Mouse (Mus musculus): Measurements from ENCODE around the gene B9d2. TPM values are rescaled to one million over a fixed set of nuclear protein-coding genes. Genes with fewer than 3 reads are reported as not detected.

Gene B9d2
- polyA plus RNA-seq, 1 experiment from 2014 or later, result 38.3 TPM

GRCm38 (mm10) chr7:25704716-25705364, 24.3 kb downstream of the B9d2 start:
- H3K9me3 ChIP-seq (ENCODE audit: control insufficient read depth, low read length), result no peaks in the 10 kb centered on the region
- peak; percentile 70 for ATAC-seq (ENCODE audit: low read depth)
- H3K4me2 ChIP-seq (ENCODE audit: low read depth, low read length), result peak overlapping the region; percentile 57
- H3K9ac ChIP-seq (replicated peaks; ENCODE audit: low read depth, low read length), result peak overlapping the region; percentile 42
- H3K4me1 ChIP-seq (ENCODE audit: control insufficient read depth, insufficient read depth, low read length), result no peaks in the 10 kb centered on the region
- no peak overlapping the region for H3K27ac ChIP-seq (ENCODE audit: low read depth, low read length)
- no peaks in the 10 kb centered on the region for H3K36me3 ChIP-seq (ENCODE audit: control insufficient read depth, insufficient read depth, low read length)
- WGBS, result 3% methylated on average over 36 of the region's 37 CpGs
- no peaks in the 10 kb centered on the region for H3K27me3 ChIP-seq (ENCODE audit: control insufficient read depth, insufficient read depth, low read length)
- peak overlapping the region; percentile 29 for H3K4me3 ChIP-seq (ENCODE audit: low read depth, low read length)

DNA sequence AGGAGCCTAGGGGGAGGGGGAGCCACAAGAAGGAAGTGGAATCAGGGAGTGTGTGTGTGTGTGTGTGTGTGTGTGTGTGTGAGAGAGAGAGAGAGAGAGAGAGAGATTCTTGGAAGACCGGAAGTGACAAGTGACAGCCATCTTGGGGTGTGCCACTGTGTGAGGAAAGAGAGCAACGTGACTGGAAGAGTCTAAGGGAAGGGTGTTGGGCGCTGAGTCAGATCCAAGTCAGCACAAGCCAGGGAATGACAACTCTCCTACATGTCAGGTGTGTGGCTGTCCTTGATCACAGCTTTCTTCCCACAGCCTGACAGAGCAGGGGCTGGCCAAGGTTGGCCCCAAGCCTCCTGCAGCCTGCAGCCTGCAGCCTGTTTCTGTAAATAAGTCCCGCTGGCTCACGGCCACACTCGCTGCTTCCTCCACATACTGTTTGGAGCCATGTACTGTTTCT, 25.2 kb downstream of the B9d2 start:
- Histone ChIP-seq H3K9me3 (ENCODE audit: control insufficient read depth, low read length) (no peaks in the 10 kb centered on the region), H3K4me1 (ENCODE audit: control insufficient read depth, insufficient read depth, low read length) (peaks cover 8% of the 10 kb centered on the region; the same call in 1 of the 2 replicates), H3K4me2 (ENCODE audit: low read depth, low read length) (no peak overlapping the region), H3K36me3 (ENCODE audit: control insufficient read depth, insufficient read depth, low read length) (no peaks in the 10 kb centered on the region), H3K27me3 (ENCODE audit: control insufficient read depth, insufficient read depth, low read length) (no peaks in the 10 kb centered on the region), H3K9ac (replicated peaks; ENCODE audit: low read depth, low read length) (no peak overlapping the region), H3K4me3 (ENCODE audit: low read depth, low read length) (no peak overlapping the region), H3K27ac (ENCODE audit: low read depth, low read length) (no peak overlapping the region)
- 71% methylated on average over 6 of the region's 6 CpGs for WGBS
- ATAC-seq (ENCODE audit: low read depth), result no peak

DNA sequence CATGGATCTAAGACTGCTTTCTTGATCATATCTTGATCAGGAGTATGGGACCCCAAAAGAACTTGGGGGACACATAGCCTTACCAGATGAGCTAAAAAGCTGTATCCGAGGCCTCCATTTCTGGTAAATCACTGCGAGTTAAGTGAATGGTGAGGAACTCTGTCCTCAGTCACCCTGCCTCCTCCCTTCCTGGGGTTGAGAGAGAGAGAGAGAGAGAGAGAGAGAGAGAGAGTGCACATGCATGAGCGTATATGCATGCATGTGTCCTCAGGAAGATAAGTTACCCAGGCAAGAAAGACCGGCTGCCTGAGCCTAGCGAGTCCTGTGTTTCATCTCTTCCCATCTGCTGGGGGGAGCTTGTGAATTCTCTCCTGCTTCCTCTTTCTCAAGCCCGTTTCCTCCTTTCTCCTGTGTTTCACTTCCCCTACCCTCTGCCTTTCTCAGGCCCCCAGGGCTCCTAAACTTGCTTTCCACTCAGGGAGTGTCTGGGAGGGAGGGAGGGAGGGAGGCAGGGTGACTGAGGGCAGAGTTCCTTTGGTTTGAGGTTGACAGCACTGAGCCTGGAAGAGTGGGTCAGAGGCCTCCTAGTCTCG, 26.1 kb downstream of the B9d2 start:
- no peaks in the 10 kb centered on the region for H3K9me3 ChIP-seq (ENCODE audit: control insufficient read depth, low read length)
- no peaks in the 10 kb centered on the region for H3K27me3 ChIP-seq (ENCODE audit: control insufficient read depth, insufficient read depth, low read length)
- ATAC-seq (ENCODE audit: low read depth), result no peak
- H3K36me3 ChIP-seq (ENCODE audit: control insufficient read depth, insufficient read depth, low read length), result no peaks in the 10 kb centered on the region
- no peak overlapping the region for H3K9ac ChIP-seq (replicated peaks; ENCODE audit: low read depth, low read length)
- H3K4me2 ChIP-seq (ENCODE audit: low read depth, low read length), result no peak overlapping the region
- H3K4me3 ChIP-seq (ENCODE audit: low read depth, low read length), result no peak overlapping the region
- WGBS, result 56% methylated on average over 7 of the region's 7 CpGs
- no peak overlapping the region for H3K27ac ChIP-seq (ENCODE audit: low read depth, low read length)
- H3K4me1 ChIP-seq (ENCODE audit: control insufficient read depth, insufficient read depth, low read length), result peaks cover 10% of the 10 kb centered on the region; the same call in 1 of the 2 replicates

DNA sequence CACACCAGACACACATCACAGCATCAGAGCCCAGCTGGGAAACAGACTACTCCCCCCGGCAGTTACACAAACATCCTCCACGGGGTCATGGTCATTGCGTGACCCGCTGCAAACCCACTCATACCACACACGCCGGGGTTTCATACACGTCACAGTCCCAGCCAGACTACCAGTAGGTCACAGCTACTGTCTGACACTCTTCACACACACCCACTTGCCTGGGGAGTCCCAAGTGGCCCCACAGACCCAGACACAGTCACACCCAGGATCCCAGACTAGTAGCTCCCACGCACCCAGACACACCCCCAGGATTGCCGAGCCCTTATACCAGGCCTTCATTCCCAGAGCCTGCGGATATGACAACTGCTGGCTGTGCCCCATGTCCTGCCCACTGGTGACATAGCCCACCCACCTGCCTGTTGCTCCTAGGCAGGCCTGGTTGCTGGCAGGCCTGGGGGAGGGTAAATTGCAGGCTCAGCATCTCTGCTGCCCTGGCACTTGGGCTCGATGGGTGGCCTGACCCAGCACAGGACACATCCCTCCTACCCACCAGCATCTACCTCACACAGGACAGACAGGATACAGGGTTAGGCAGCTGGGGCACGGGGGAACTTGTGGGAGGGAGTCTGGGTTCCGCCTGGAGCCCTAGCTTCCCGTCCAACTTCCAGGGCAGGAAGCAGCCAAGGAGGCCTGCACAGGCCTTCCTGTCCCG, 27.2 kb downstream of the B9d2 start:
- Histone ChIP-seq H3K4me1 (ENCODE audit: control insufficient read depth, insufficient read depth, low read length) (peaks cover 15% of the 10 kb centered on the region; the same call in 1 of the 2 replicates), H3K27ac (ENCODE audit: low read depth, low read length) (no peak overlapping the region), H3K4me3 (ENCODE audit: low read depth, low read length) (no peak overlapping the region), H3K4me2 (ENCODE audit: low read depth, low read length) (no peak overlapping the region), H3K36me3 (ENCODE audit: control insufficient read depth, insufficient read depth, low read length) (peaks cover under 1% of the 10 kb centered on the region; the same call in 1 of the 2 replicates), H3K9ac (replicated peaks; ENCODE audit: low read depth, low read length) (no peak overlapping the region), H3K27me3 (ENCODE audit: control insufficient read depth, insufficient read depth, low read length) (no peaks in the 10 kb centered on the region), H3K9me3 (ENCODE audit: control insufficient read depth, low read length) (no peaks in the 10 kb centered on the region)
- no peak for ATAC-seq (ENCODE audit: low read depth)
- 67% methylated on average over 14 of the region's 15 CpGs for WGBS

GRCm38 (mm10) chr7:25709961-25710360, 29.4 kb downstream of the B9d2 start:
- WGBS, result 17% methylated on average over 12 of the region's 12 CpGs
- no peak for ATAC-seq (ENCODE audit: low read depth)
- peaks cover 15% of the 10 kb centered on the region; the same call in 1 of the 2 replicates for H3K4me1 ChIP-seq (ENCODE audit: control insufficient read depth, insufficient read depth, low read length)
- H3K36me3 ChIP-seq (ENCODE audit: control insufficient read depth, insufficient read depth, low read length), result peaks cover 20% of the 10 kb centered on the region; the same call in 1 of the 2 replicates
- H3K9ac ChIP-seq (replicated peaks; ENCODE audit: low read depth, low read length), result peak overlapping the region; percentile 25; the same call in 1 of the 2 replicates
- no peaks in the 10 kb centered on the region for H3K27me3 ChIP-seq (ENCODE audit: control insufficient read depth, insufficient read depth, low read length)
- no peaks in the 10 kb centered on the region for H3K9me3 ChIP-seq (ENCODE audit: control insufficient read depth, low read length)
- H3K4me3 ChIP-seq (ENCODE audit: low read depth, low read length), result no peak overlapping the region
- H3K27ac ChIP-seq (ENCODE audit: low read depth, low read length), result no peak overlapping the region
- H3K4me2 ChIP-seq (ENCODE audit: low read depth, low read length), result no peak overlapping the region

DNA sequence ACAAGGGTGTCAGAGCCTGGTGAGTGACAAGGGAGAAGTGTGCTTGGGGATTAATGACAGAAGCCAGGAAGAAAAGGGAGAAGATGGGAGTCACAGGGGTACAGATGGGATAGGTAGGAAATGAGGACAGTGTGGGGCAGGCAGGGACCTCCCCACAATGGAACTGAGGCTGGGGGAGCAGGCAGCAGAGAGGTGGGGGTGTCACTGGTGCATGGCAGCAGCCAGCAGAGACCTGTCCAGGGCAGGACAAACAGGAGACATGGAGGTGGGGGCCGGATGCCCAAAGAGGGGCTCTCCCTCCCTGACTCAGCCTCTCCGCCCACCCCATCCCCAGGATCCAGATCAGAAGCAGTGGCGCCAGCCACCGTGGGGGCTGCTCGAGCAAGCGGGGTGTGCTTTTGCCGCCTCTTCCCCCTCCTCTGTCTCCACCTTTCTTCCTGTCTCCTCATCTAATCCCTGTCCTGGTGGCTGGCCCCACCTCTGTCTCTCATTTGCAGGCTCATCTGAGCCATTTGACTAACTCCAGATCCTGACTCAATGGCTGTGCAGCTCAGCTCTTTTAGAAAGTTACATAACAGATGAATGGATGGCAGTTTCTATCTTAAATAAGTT, 30.0 kb downstream of the B9d2 start:
- Histone ChIP-seq H3K27ac (ENCODE audit: low read depth, low read length) (peak overlapping the region; percentile 28; the same call in 1 of the 2 replicates), H3K4me1 (ENCODE audit: control insufficient read depth, insufficient read depth, low read length) (peaks cover 15% of the 10 kb centered on the region; the same call in 1 of the 2 replicates), H3K9ac (replicated peaks; ENCODE audit: low read depth, low read length) (peak overlapping the region; percentile 25; the same call in 1 of the 2 replicates), H3K27me3 (ENCODE audit: control insufficient read depth, insufficient read depth, low read length) (no peaks in the 10 kb centered on the region), H3K4me2 (ENCODE audit: low read depth, low read length) (no peak overlapping the region), H3K9me3 (ENCODE audit: control insufficient read depth, low read length) (no peaks in the 10 kb centered on the region), H3K36me3 (ENCODE audit: control insufficient read depth, insufficient read depth, low read length) (peaks cover 26% of the 10 kb centered on the region; the same call in 1 of the 2 replicates), H3K4me3 (ENCODE audit: low read depth, low read length) (no peak overlapping the region)
- peak; percentile 49 for ATAC-seq (ENCODE audit: low read depth)
- WGBS, result 19% methylated on average over 6 of the region's 7 CpGs

GRCm38 (mm10) chr7:25711165-25711564, 30.6 kb downstream of the B9d2 start:
- Histone ChIP-seq H3K4me3 (ENCODE audit: low read depth, low read length) (no peak overlapping the region), H3K27ac (ENCODE audit: low read depth, low read length) (no peak overlapping the region), H3K9ac (replicated peaks; ENCODE audit: low read depth, low read length) (no peak overlapping the region), H3K4me2 (ENCODE audit: low read depth, low read length) (no peak overlapping the region), H3K36me3 (ENCODE audit: control insufficient read depth, insufficient read depth, low read length) (peaks cover 27% of the 10 kb centered on the region; the same call in 1 of the 2 replicates), H3K27me3 (ENCODE audit: control insufficient read depth, insufficient read depth, low read length) (no peaks in the 10 kb centered on the region), H3K4me1 (ENCODE audit: control insufficient read depth, insufficient read depth, low read length) (peaks cover 15% of the 10 kb centered on the region; the same call in 1 of the 2 replicates), H3K9me3 (ENCODE audit: control insufficient read depth, low read length) (no peaks in the 10 kb centered on the region)
- WGBS, result 66% methylated on average over 5 of the region's 5 CpGs
- no peak for ATAC-seq (ENCODE audit: low read depth)

GRCm38 (mm10) chr7:25711731-25712197, 31.2 kb downstream of the B9d2 start:
- H3K4me2 ChIP-seq (ENCODE audit: low read depth, low read length), result no peak overlapping the region
- H3K27ac ChIP-seq (ENCODE audit: low read depth, low read length), result no peak overlapping the region
- no peaks in the 10 kb centered on the region for H3K27me3 ChIP-seq (ENCODE audit: control insufficient read depth, insufficient read depth, low read length)
- H3K4me3 ChIP-seq (ENCODE audit: low read depth, low read length), result no peak overlapping the region
- peaks cover 27% of the 10 kb centered on the region; the same call in 1 of the 2 replicates for H3K36me3 ChIP-seq (ENCODE audit: control insufficient read depth, insufficient read depth, low read length)
- H3K9ac ChIP-seq (replicated peaks; ENCODE audit: low read depth, low read length), result no peak overlapping the region
- peaks cover 15% of the 10 kb centered on the region; the same call in 1 of the 2 replicates for H3K4me1 ChIP-seq (ENCODE audit: control insufficient read depth, insufficient read depth, low read length)
- 0 out of 2 replicates have a peak, but pooled peaks have one; percentile 4 for ATAC-seq (ENCODE audit: low read depth)
- H3K9me3 ChIP-seq (ENCODE audit: control insufficient read depth, low read length), result no peaks in the 10 kb centered on the region
- 23% methylated on average over 7 of the region's 7 CpGs for WGBS

All from neural tube, embryonic 14.5 days (tissue).